Mouse (Mus musculus): ENCODE results near the gene Dgkz. TPM values are rescaled to one million over a fixed set of nuclear protein-coding genes. Genes with fewer than 3 reads are reported as not detected.

Dgkz gene
- polyA plus RNA-seq, 1 experiment from 2014 or later = 47.9 TPM

GRCm38 (mm10) chr2:91920130-91920529 lies 55.5 kb downstream of the Dgkz start:
- 58% methylated on average over 4 of the region's 4 CpGs for WGBS

GRCm38 (mm10) chr2:91917096-91917495 lies 58.6 kb downstream of the Dgkz start:
- Histone ChIP-seq H3K4me1 (ENCODE audit: control insufficient read depth, insufficient read depth, low read length) (peaks cover 6% of the 10 kb centered on the region; the same call in 1 of the 2 replicates), H3K4me2 (replicated peaks; ENCODE audit: low read depth, low read length) (no peak overlapping the region), H3K27ac (ENCODE audit: low read length) (no peak overlapping the region), H3K4me3 (ENCODE audit: low read depth, low read length) (no peak overlapping the region), H3K9ac (replicated peaks; ENCODE audit: low read depth, low read length) (no peak overlapping the region), H3K27me3 (ENCODE audit: control insufficient read depth, insufficient read depth, low read length) (peaks cover 3% of the 10 kb centered on the region), H3K36me3 (ENCODE audit: control insufficient read depth, insufficient read depth, low read length) (peaks cover 46% of the 10 kb centered on the region), H3K9me3 (ENCODE audit: control insufficient read depth, low read depth, low read length) (no peaks in the 10 kb centered on the region)
- 93% methylated on average over 7 of the region's 7 CpGs for WGBS
- no peak for ATAC-seq (ENCODE audit: insufficient number of reproducible peaks, insufficient read depth, low FRiP score, low read depth)

More at GRCm38 (mm10) chr2:91920130-91920529, 55.5 kb downstream of the Dgkz start:
- peaks cover 15% of the 10 kb centered on the region; the same call in 1 of the 2 replicates for H3K4me1 ChIP-seq (ENCODE audit: control insufficient read depth, insufficient read depth, low read length)
- H3K4me2 ChIP-seq (replicated peaks; ENCODE audit: low read depth, low read length) = no peak overlapping the region
- H3K27ac ChIP-seq (ENCODE audit: low read length) = no peak overlapping the region
- H3K9me3 ChIP-seq (ENCODE audit: control insufficient read depth, low read depth, low read length) = no peaks in the 10 kb centered on the region
- H3K9ac ChIP-seq (replicated peaks; ENCODE audit: low read depth, low read length) = no peak overlapping the region
- no peak for ATAC-seq (ENCODE audit: insufficient number of reproducible peaks, insufficient read depth, low FRiP score, low read depth)
- H3K4me3 ChIP-seq (ENCODE audit: low read depth, low read length) = no peak overlapping the region
- peaks cover 13% of the 10 kb centered on the region for H3K27me3 ChIP-seq (ENCODE audit: control insufficient read depth, insufficient read depth, low read length)
- H3K36me3 ChIP-seq (ENCODE audit: control insufficient read depth, insufficient read depth, low read length) = peaks cover 25% of the 10 kb centered on the region

GRCm38 (mm10) chr2:91916346-91916977 lies 59.2 kb downstream of the Dgkz start:
- H3K27ac ChIP-seq (ENCODE audit: low read length) = no peak overlapping the region
- 86% methylated on average over 7 of the region's 7 CpGs for WGBS
- H3K9ac ChIP-seq (replicated peaks; ENCODE audit: low read depth, low read length) = no peak overlapping the region
- H3K4me2 ChIP-seq (replicated peaks; ENCODE audit: low read depth, low read length) = no peak overlapping the region
- H3K9me3 ChIP-seq (ENCODE audit: control insufficient read depth, low read depth, low read length) = no peaks in the 10 kb centered on the region
- no peak overlapping the region for H3K4me3 ChIP-seq (ENCODE audit: low read depth, low read length)
- no peak for ATAC-seq (ENCODE audit: insufficient number of reproducible peaks, insufficient read depth, low FRiP score, low read depth)
- peaks cover 53% of the 10 kb centered on the region for H3K36me3 ChIP-seq (ENCODE audit: control insufficient read depth, insufficient read depth, low read length)
- peaks cover 2% of the 10 kb centered on the region; the same call in 1 of the 2 replicates for H3K4me1 ChIP-seq (ENCODE audit: control insufficient read depth, insufficient read depth, low read length)
- H3K27me3 ChIP-seq (ENCODE audit: control insufficient read depth, insufficient read depth, low read length) = 0 out of 2 replicates have a peak, but pooled peaks cover under 1% of the 10 kb centered on the region

- no peak for ATAC-seq (ENCODE audit: insufficient number of reproducible peaks, insufficient read depth, low FRiP score, low read depth)
- Histone ChIP-seq H3K27me3 (ENCODE audit: control insufficient read depth, insufficient read depth, low read length) (no peaks in the 10 kb centered on the region), H3K4me2 (replicated peaks; ENCODE audit: low read depth, low read length) (no peak overlapping the region), H3K9me3 (ENCODE audit: control insufficient read depth, low read depth, low read length) (no peaks in the 10 kb centered on the region), H3K36me3 (ENCODE audit: control insufficient read depth, insufficient read depth, low read length) (peaks cover 72% of the 10 kb centered on the region), H3K4me3 (ENCODE audit: low read depth, low read length) (no peak overlapping the region), H3K9ac (replicated peaks; ENCODE audit: low read depth, low read length) (no peak overlapping the region), H3K4me1 (ENCODE audit: control insufficient read depth, insufficient read depth, low read length) (no peaks in the 10 kb centered on the region), H3K27ac (ENCODE audit: low read length) (no peak overlapping the region)
- WGBS = 89% methylated on average over 7 of the region's 7 CpGs
Observed at GRCm38 (mm10) chr2:91913328-91914110, 62.1 kb downstream of the Dgkz start.

- H3K27ac ChIP-seq (ENCODE audit: low read length) = no peak overlapping the region
- WGBS = 55% methylated on average over 3 of the region's 3 CpGs
- no peak overlapping the region for H3K9ac ChIP-seq (replicated peaks; ENCODE audit: low read depth, low read length)
- H3K4me3 ChIP-seq (ENCODE audit: low read depth, low read length) = no peak overlapping the region
- no peak overlapping the region for H3K4me2 ChIP-seq (replicated peaks; ENCODE audit: low read depth, low read length)
- ATAC-seq (ENCODE audit: insufficient number of reproducible peaks, insufficient read depth, low FRiP score, low read depth) = no peak
- H3K4me1 ChIP-seq (ENCODE audit: control insufficient read depth, insufficient read depth, low read length) = no peaks in the 10 kb centered on the region
- no peaks in the 10 kb centered on the region for H3K27me3 ChIP-seq (ENCODE audit: control insufficient read depth, insufficient read depth, low read length)
- peaks cover 64% of the 10 kb centered on the region for H3K36me3 ChIP-seq (ENCODE audit: control insufficient read depth, insufficient read depth, low read length)
- H3K9me3 ChIP-seq (ENCODE audit: control insufficient read depth, low read depth, low read length) = no peaks in the 10 kb centered on the region
Observed at GRCm38 (mm10) chr2:91912616-91913015, 63.0 kb downstream of the Dgkz start.

- Histone ChIP-seq H3K27me3 (ENCODE audit: control insufficient read depth, insufficient read depth, low read length) (no peaks in the 10 kb centered on the region), H3K9me3 (ENCODE audit: control insufficient read depth, low read depth, low read length) (no peaks in the 10 kb centered on the region), H3K4me3 (ENCODE audit: low read depth, low read length) (no peak overlapping the region), H3K4me2 (replicated peaks; ENCODE audit: low read depth, low read length) (no peak overlapping the region), H3K36me3 (ENCODE audit: control insufficient read depth, insufficient read depth, low read length) (peaks cover 25% of the 10 kb centered on the region), H3K4me1 (ENCODE audit: control insufficient read depth, insufficient read depth, low read length) (no peaks in the 10 kb centered on the region), H3K9ac (replicated peaks; ENCODE audit: low read depth, low read length) (no peak overlapping the region), H3K27ac (ENCODE audit: low read length) (no peak overlapping the region)
- 87% methylated on average over 2 of the region's 2 CpGs for WGBS
- no peak for ATAC-seq (ENCODE audit: insufficient number of reproducible peaks, insufficient read depth, low FRiP score, low read depth)
Observed at GRCm38 (mm10) chr2:91906141-91906540, 69.5 kb downstream of the Dgkz start.

GRCm38 (mm10) chr2:91904618-91905307 lies 70.9 kb downstream of the Dgkz start:
- WGBS = 73% methylated on average over 5 of the region's 5 CpGs
- Histone ChIP-seq H3K4me2 (replicated peaks; ENCODE audit: low read depth, low read length) (no peak overlapping the region), H3K9ac (replicated peaks; ENCODE audit: low read depth, low read length) (no peak overlapping the region), H3K36me3 (ENCODE audit: control insufficient read depth, insufficient read depth, low read length) (peaks cover 18% of the 10 kb centered on the region; the same call in 1 of the 2 replicates), H3K4me1 (ENCODE audit: control insufficient read depth, insufficient read depth, low read length) (no peaks in the 10 kb centered on the region), H3K27me3 (ENCODE audit: control insufficient read depth, insufficient read depth, low read length) (no peaks in the 10 kb centered on the region), H3K27ac (ENCODE audit: low read length) (no peak overlapping the region), H3K4me3 (ENCODE audit: low read depth, low read length) (no peak overlapping the region), H3K9me3 (ENCODE audit: control insufficient read depth, low read depth, low read length) (no peaks in the 10 kb centered on the region)
- ATAC-seq (ENCODE audit: insufficient number of reproducible peaks, insufficient read depth, low FRiP score, low read depth) = no peak

- peaks cover 12% of the 10 kb centered on the region; the same call in 1 of the 2 replicates for H3K36me3 ChIP-seq (ENCODE audit: control insufficient read depth, insufficient read depth, low read length)
- 84% methylated on average over 3 of the region's 3 CpGs for WGBS
- no peaks in the 10 kb centered on the region for H3K9me3 ChIP-seq (ENCODE audit: control insufficient read depth, low read depth, low read length)
- no peak overlapping the region for H3K4me3 ChIP-seq (ENCODE audit: low read depth, low read length)
- no peak overlapping the region for H3K9ac ChIP-seq (replicated peaks; ENCODE audit: low read depth, low read length)
- H3K27ac ChIP-seq (ENCODE audit: low read length) = no peak overlapping the region
- no peaks in the 10 kb centered on the region for H3K27me3 ChIP-seq (ENCODE audit: control insufficient read depth, insufficient read depth, low read length)
- no peaks in the 10 kb centered on the region for H3K4me1 ChIP-seq (ENCODE audit: control insufficient read depth, insufficient read depth, low read length)
- H3K4me2 ChIP-seq (replicated peaks; ENCODE audit: low read depth, low read length) = no peak overlapping the region
- ATAC-seq (ENCODE audit: insufficient number of reproducible peaks, insufficient read depth, low FRiP score, low read depth) = no peak
Observed at GRCm38 (mm10) chr2:91903171-91903925, 72.3 kb downstream of the Dgkz start.

Measured in stomach, embryonic 14.5 days (tissue).